Mouse (Mus musculus) CH12.LX (cell line): ENCODE measurements at regions not wholly inside any gene's neighbourhood (a gene's known extent, or its start where the extent isn't known, plus 50 kb on each side); places are given as distances from the start of the nearest gene placed in this dataset.

Source experiments
- DNase-seq: peaks from one replicate; pipeline ENCODE4 v3.0.0-alpha.2; 2013; ENCODE audit errors: extremely low read depth
- H3K27ac ChIP-seq: 2 replicates; pipeline ENCODE4 v1.5.1; 2012; ENCODE audit warnings: low read depth, mild to moderate bottlenecking, control low read depth, moderate library complexity; ENCODE audit not compliant: insufficient read depth
- H3K27me3 ChIP-seq: replicated peaks from 2 replicates; pipeline ENCODE3; 2012; ENCODE audit warnings: inconsistent platforms
- H3K36me3 ChIP-seq, 2 experiments: replicated peaks in 1 of 2; 2 replicates each; pipeline versions ENCODE3 to v1.6.1; 2012; ENCODE audit warnings: inconsistent platforms in 1 of 2, low read length in 1 of 2, mild to moderate bottlenecking in 1 of 2, mixed read lengths in 1 of 2, moderate library complexity in 1 of 2; ENCODE audit not compliant: control insufficient read depth in 1 of 2, insufficient read depth in 1 of 2
- H3K4me1 ChIP-seq, 2 experiments: 2 replicates each; pipeline ENCODE4 v1.6.1; 2012; ENCODE audit warnings: inconsistent platforms in 1 of 2, moderate library complexity in 1 of 2; ENCODE audit not compliant: insufficient read depth in 2 of 2, control insufficient read depth in 1 of 2
- H3K4me2 ChIP-seq: 2 replicates; pipeline ENCODE4 v1.6.1; 2012; ENCODE audit warnings: low read depth, mild to moderate bottlenecking, control low read depth; ENCODE audit not compliant: poor library complexity, insufficient read depth, severe bottlenecking
- H3K4me3 ChIP-seq, 3 experiments: fragments of 150-350 bp in 1 of 3; sonication (generic) in 1 of 3; replicated peaks in 1 of 3; 2 replicates each; pipeline versions ENCODE3 to v1.5.1; 2011 to 2012; ENCODE audit warnings: low read depth in 2 of 3, low read length in 2 of 3, mild to moderate bottlenecking in 2 of 3, moderate library complexity in 2 of 3, control low read depth in 1 of 3, improper control_type of control experiment in 1 of 3, inconsistent platforms in 1 of 3, mixed read lengths in 1 of 3; ENCODE audit not compliant: poor library complexity in 1 of 3
- H3K79me2 ChIP-seq: replicated peaks from 2 replicates; pipeline ENCODE4 v1.6.1; 2012; ENCODE audit warnings: mild to moderate bottlenecking, moderate library complexity; ENCODE audit not compliant: control insufficient read depth, poor library complexity, insufficient read depth, severe bottlenecking; ENCODE audit errors: extremely low read depth
- H3K9ac ChIP-seq: 2 replicates; pipeline ENCODE4 v1.6.1; 2012; ENCODE audit warnings: low read depth, mild to moderate bottlenecking, control low read depth, moderate library complexity; ENCODE audit not compliant: insufficient read depth
- H3K9me3 ChIP-seq: replicated peaks from 2 replicates; pipeline ENCODE3; 2012; ENCODE audit warnings: low read length, inconsistent platforms, mixed read lengths
- GABPA ChIP-seq: IDR thresholded peaks from 2 replicates; pipeline ENCODE4 v1.6.1; 2012; ENCODE audit warnings: low read depth, low read length, improper control_type of control experiment, inconsistent platforms; ENCODE audit not compliant: insufficient replicate concordance
- HCFC1 ChIP-seq: IDR thresholded peaks from 2 replicates; pipeline ENCODE4 v1.6.1; 2012; ENCODE audit warnings: low read depth, mild to moderate bottlenecking, inconsistent platforms, low read length, improper control_type of control experiment
- IRF4 ChIP-seq: IDR thresholded peaks from 2 replicates; pipeline ENCODE4 v1.6.1; 2014; ENCODE audit warnings: low read depth, mild to moderate bottlenecking, inconsistent platforms, low read length, improper control_type of control experiment
- KAT2A ChIP-seq: IDR thresholded peaks from 2 replicates; pipeline ENCODE4 v1.6.1; 2012; ENCODE audit warnings: low read length, improper control_type of control experiment, inconsistent platforms; ENCODE audit not compliant: insufficient replicate concordance
- MAFK ChIP-seq: IDR thresholded peaks from 2 replicates; pipeline ENCODE4 v1.6.1; 2011; ENCODE audit warnings: low read length, improper control_type of control experiment; ENCODE audit not compliant: insufficient replicate concordance
- MAZ ChIP-seq: IDR thresholded peaks from 2 replicates; pipeline ENCODE4 v1.6.1; 2012; ENCODE audit warnings: low read depth, mild to moderate bottlenecking, inconsistent platforms, low read length, improper control_type of control experiment, moderate library complexity
- MYC ChIP-seq: IDR thresholded peaks from 2 replicates; pipeline ENCODE4 v1.6.1; 2011; ENCODE audit warnings: low read depth, mild to moderate bottlenecking, improper control_type of control experiment, low read length
- UBTF ChIP-seq: IDR thresholded peaks from 2 replicates; pipeline ENCODE4 v1.6.1; 2012; ENCODE audit warnings: low read depth, mild to moderate bottlenecking, inconsistent platforms, low read length, improper control_type of control experiment, moderate library complexity
- ZC3H11A ChIP-seq: IDR thresholded peaks from 2 replicates; pipeline ENCODE4 v1.6.1; 2012; ENCODE audit warnings: low read depth, mild to moderate bottlenecking, inconsistent platforms, low read length, improper control_type of control experiment
- dilution Hi-C: fragments of 300-500 bp; cut with MboI; formaldehyde crosslinking; loops from 2 replicates; pipeline ENCODE4 v1.14.3; 2020; ENCODE audit warnings: low sequenced_read_pairs; ENCODE audit not compliant: extremely low pct_unique_long_range_greater_than_20kb, extremely low pct_ligation_motif_present
- in situ Hi-C: fragments of 300-500 bp; cut with MboI; formaldehyde crosslinking; loops from 3 replicates; pipeline ENCODE4 v1.14.3; 2019; ENCODE audit warnings: low sequenced_read_pairs, low pct_ligation_motif_present, low pct_unique_long_range_greater_than_20kb, mixed read lengths

GRCm38 (mm10) chr7:70524251-70524650 is 157.7 kb upstream of the Nr2f2 start:
- Histone ChIP-seq H3K27ac (no peak overlapping the region), H3K4me2 (no peak overlapping the region), H3K9ac (no peak overlapping the region), H3K27me3 (no peaks in the 10 kb centered on the region), H3K9me3 (peaks cover 66% of the 10 kb centered on the region), H3K36me3 (no peaks in the 10 kb centered on the region), H3K4me1 (no peaks in the 10 kb centered on the region), H3K4me3 (no peak overlapping the region)
- DNase-seq = no peak
- dilution Hi-C loops = no loop called here
- TF ChIP-seq IRF4 = no peak
- no peak for TF ChIP-seq UBTF
- no peak for TF ChIP-seq ZC3H11A
- TF ChIP-seq, all 38 proteins: peak for 0
- no peaks in the 10 kb centered on the region for H3K79me2 ChIP-seq
- in situ Hi-C loops = no loop called here

DNA sequence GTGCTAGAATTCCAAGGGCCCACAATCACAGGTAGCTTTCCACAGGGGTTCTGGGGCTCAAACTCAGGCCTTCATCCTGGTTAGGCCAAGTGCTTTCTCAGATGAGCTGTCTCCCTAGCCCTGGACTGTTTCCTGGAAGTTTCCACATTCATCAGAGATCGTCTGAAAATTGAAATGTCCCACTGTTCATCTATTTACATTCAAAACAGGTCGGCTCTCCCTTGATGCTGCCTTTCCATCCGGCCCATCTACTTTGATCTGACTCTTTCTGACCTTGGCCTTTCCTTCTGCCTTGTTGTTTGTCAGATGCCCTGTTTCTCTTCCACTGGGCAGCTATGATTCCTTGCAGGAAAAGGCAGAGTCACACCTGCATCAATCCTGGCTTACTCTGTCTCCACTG is 150.2 kb upstream of the Nr2f2 start:
- H3K27ac ChIP-seq = no peak overlapping the region
- TF ChIP-seq MAZ (no peak), KAT2A (no peak), GABPA (no peak), MYC (no peak), HCFC1 (no peak)
- TF ChIP-seq, all 38 proteins: peak for 0
- H3K36me3 ChIP-seq = no peaks in the 10 kb centered on the region
- H3K4me3 ChIP-seq = no peak overlapping the region
- peaks cover 76% of the 10 kb centered on the region for H3K9me3 ChIP-seq
- no peak for DNase-seq
- no peaks in the 10 kb centered on the region for H3K4me1 ChIP-seq
- no peak overlapping the region for H3K9ac ChIP-seq
- in situ Hi-C loops = no loop called here
- H3K4me2 ChIP-seq = no peak overlapping the region
- dilution Hi-C loops = no loop called here
- H3K27me3 ChIP-seq = no peaks in the 10 kb centered on the region
- H3K79me2 ChIP-seq = no peaks in the 10 kb centered on the region

DNA sequence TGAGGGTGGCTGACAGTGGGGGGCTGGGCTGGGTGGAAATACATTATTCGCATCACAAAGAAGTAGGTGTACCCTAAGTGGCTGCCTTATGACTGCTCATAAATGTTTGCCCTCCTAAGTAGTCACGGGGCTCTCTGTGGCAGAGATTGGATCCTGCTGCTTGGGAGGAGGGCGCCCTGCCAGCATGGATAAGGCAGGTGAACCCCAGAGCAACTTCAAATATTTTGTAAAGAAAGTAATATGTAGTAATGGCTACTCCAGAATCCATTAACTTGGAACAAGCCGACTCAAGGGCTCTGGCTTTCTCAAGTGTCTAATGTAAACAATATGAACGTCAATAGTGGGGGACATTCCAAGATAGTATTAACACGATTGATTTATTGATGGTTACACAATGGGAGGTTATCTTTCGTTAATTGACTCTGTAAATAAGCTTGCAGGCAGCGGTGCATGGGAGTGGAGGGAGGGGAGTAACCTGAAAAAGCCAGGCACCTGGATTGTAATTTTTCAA is 148.9 kb upstream of the Nr2f2 start:
- Histone ChIP-seq H3K79me2 (no peaks in the 10 kb centered on the region), H3K36me3 (no peaks in the 10 kb centered on the region), H3K4me2 (no peak overlapping the region), H3K27ac (no peak overlapping the region), H3K27me3 (no peaks in the 10 kb centered on the region), H3K4me1 (no peaks in the 10 kb centered on the region), H3K4me3 (no peak overlapping the region), H3K9me3 (peaks cover 73% of the 10 kb centered on the region), H3K9ac (no peak overlapping the region)
- TF ChIP-seq MAFK = no peak
- DNase-seq = no peak
- dilution Hi-C loops = no loop called here
- in situ Hi-C loops = no loop called here
